Mouse (Mus musculus) cerebellum, adult 2 months (tissue): Measurements from ENCODE around the gene Lhcgr.

Experiments
- CTCF ChIP-seq: fragments of 200-500 bp; IDR thresholded peaks from 2 replicates; pipeline ENCODE4 v1.5.1; 2011; ENCODE audit warnings: low read depth, mild to moderate bottlenecking, control low read depth, low read length, moderate library complexity, borderline replicate concordance; ENCODE audit not compliant: insufficient read depth
- POLR2A ChIP-seq: fragments of 200-500 bp; IDR thresholded peaks from 2 replicates; pipeline ENCODE4 v1.6.1; 2011; ENCODE audit warnings: low read length, control low read depth, borderline replicate concordance; ENCODE audit not compliant: insufficient read depth

DNA sequence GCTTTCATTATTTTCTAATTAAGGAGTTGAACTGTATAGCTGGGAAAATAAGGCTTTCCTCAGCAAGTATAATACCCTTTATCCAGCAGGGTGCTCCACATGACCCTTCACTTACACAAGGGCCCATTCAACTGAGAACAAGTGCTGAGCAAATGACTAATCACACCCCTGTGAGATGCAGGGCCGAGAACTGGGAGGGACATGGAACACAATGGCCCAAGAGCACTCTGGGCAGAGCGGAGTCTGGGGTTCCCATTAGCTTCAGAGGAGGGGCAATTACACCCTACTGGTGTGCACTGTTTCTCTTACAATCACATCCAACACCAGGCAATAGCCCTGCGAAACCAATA lies 27.7 kb downstream of the Lhcgr start:
- TF ChIP-seq CTCF (no peak), POLR2A (no peak)
